Mouse (Mus musculus) left cerebral cortex, adult 18-20 months (tissue): ENCODE results near the gene Ncoa4. TPM values are rescaled to one million over a fixed set of nuclear protein-coding genes. Genes with fewer than 3 reads are reported as not detected.
"Not testable (repeated sequence)": the region's sequence is repeated elsewhere in the genome, so short reads cannot be mapped to it uniquely, and the experiment has no call there.

Experiments used
- DNase-seq, 2 experiments: peaks; one replicate each; pipeline ENCODE4 v3.0.0; 2021 to 2022; ENCODE audit warnings: low spot score in 2 of 2, mixed read lengths in 1 of 2
- total RNA-seq, 2 experiments: library from RNA; stranded (reverse); gene quantifications; 2 replicates each; pipeline ENCODE4 v1.2.3; 2021

Gene Ncoa4
- total RNA-seq, 2 experiments from 2014 or later, result 96.8 to 97.3 TPM

DNA sequence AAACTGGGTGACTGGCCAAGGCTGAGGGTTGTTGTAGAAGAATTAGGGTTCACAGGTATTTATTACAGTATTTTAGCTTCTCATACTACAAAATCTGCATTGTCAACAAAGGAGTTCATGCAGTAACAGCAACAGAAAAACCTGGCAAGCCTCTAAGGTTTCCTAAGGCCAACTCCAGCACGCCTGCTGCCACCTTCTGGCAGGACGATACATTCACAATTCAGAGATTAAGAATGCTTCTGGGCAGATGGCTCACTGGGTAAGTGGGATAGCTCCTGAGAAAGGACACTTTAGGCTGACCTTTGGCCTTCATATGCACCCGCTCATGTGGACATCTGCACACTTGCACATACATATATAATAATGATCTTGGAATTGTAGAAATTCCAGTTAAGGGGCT, 32.8 kb downstream of the Ncoa4 start:
- DNase-seq, result peak; percentile 17 to 49

DNA sequence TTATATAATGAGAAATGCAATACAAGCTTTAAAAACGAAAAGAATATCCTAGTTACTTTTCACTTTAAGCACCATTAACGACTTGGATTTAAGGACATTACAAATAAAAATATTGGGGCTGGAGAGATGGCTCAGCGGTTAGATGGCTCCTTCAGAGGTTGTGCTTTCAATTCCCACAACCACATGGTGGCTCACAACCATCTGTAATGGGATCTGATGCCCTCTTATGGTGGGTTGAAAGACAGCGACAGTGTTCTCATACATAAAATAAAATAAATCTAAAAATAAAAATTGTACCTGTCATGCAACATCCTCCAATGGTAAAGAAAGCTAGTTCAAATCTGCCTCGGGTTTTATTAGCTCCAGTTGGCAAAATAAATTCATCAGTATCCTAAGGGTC, 33.9 kb downstream of the Ncoa4 start:
- not testable (repeated sequence) for DNase-seq

DNA sequence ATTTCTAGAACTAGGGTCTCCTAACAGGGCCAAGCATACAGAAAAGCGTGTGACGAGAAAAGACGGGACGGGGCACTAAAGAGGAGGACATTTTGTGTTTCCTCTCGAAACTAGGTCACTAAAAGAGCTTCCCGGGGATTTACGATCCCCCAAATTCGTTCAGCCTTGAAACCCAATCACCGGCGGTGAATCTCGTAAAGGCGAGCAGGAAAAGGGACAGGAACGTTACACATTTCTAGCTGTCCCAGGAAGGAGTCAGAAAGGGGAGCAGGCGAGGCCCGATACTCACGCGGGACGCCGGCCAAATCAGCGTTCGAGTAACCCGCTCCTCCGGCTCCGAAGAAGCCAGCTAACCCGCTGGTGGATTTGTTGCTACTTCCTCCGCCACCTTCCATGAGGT, 41.7 kb downstream of the Ncoa4 start:
- peak in 1 of 2 experiments; percentile 41 for DNase-seq

DNA sequence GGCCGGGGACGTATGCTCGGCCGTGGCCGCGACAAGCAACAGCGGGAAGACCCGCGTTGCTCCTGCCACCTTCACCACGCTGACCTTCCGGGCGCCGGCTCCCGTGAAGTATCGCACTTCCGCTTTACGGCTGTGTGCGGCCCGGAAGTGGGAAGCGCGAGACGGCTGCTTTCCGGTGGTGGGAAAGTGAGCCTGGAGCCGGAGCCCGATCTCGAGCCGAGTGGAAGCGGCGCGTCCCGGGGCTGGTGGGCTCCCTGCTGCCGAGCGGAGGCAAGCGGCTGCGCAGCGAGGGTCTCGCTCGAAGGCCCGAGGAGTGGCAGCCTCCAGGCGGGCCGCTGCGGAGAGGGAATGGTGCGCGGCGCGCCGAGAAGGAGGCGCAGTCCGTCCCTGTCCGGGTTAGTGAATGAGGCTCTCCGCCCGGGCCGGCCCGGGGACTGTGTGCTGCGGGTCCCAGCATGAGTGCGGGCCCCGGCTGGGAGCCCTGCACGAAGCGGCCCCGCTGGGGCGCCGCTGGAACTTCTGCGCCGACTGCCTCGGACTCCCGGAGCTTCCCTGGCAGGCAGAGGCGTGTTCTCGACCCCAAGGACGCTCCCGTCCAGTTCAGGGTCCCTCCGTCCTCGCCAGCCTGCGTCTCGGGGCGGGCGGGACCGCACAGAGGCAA, 42.3 kb downstream of the Ncoa4 start, which contains the start of the genes Timm23 and Parg:
Gene Timm23, minus strand, starts transcription at position 108 of the 661 bp plus-strand sequence.
Gene Parg, plus strand, starts transcription at position 159 of the 661 bp plus-strand sequence.
- peak; percentile 90 to 92 for DNase-seq

DNA sequence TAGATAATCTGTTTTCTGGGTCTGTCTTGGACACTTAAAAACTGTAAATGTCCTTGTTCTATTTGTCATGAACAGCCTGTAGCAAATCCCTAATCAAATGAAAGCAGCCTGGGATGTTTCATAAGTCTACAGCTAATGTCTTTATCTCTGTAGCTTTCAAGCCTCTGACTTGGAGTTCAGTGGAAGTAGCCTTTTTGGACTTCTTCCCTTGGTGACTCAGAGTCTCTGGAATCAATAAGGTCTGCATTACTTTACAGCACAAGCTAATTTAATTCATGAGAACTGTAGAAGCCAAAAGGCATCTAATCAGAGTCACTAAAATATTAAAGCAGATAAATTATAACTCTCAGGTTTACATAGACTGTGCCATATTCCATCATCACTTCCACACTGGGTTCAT, 66.9 kb downstream of the Ncoa4 start:
- DNase-seq, result no peak

DNA sequence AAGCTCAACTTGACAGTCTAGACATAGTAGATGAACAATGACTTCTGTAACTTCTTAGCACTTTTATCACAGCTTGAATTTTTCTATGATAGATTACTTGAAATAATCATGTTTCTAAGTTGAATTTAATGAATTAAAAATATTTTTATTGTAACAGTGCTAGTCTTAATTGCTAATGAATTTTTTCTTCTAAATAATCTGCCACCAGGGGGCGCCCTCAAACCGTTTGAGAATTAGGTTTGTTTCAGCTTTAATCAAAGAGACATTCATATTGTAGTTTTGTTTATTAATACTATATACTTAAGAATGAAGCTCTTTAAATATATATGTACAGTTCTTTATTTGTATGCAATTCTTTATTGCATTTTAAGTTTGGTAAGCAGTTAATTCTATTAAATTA, 69.3 kb downstream of the Ncoa4 start:
- peak; percentile 48 to 71 for DNase-seq

Other genes starting within 250 kb of the Ncoa4 start
- 1 to 10 TPM; 1.8 to 2.6 TPM for gene Galnt15, start 130.9 kb upstream of the Ncoa4 start, total RNA-seq
- 10 to 100 TPM; 13.3 to 15.0 TPM for gene Oxnad1, start 74.5 kb upstream of the Ncoa4 start, total RNA-seq
- 10 to 100 TPM; 40.2 to 45.3 TPM for gene Dph3, start 74.1 kb upstream of the Ncoa4 start, total RNA-seq
- not detected for gene Msmb, start 17.8 kb upstream of the Ncoa4 start, total RNA-seq
- 10 to 100 TPM; 64.1 to 75.7 TPM for gene Timm23, start 42.0 kb downstream of the Ncoa4 start, total RNA-seq
- 10 to 100 TPM; 37.4 to 44.3 TPM for gene Parg, start 42.1 kb downstream of the Ncoa4 start, total RNA-seq
- gene Ogdhl, start 162.2 kb downstream of the Ncoa4 start, total RNA-seq, result 100 to 1,000 TPM; 109 to 129 TPM
- under 1 TPM in 1 of 2 experiments, not detected in 1; 0.44 TPM for gene 1700024G13Rik, start 228.5 kb downstream of the Ncoa4 start, total RNA-seq